Mouse (Mus musculus) forebrain, embryonic 15.5 days (tissue): ENCODE measurements around the gene Pcsk2. TPM values are rescaled to one million over a fixed set of nuclear protein-coding genes. Genes with fewer than 3 reads are reported as not detected.

ENCODE experiments used
- ATAC-seq: fragments of 200-750 bp; cut with Nextera tagmentation; replicated peaks from 2 replicates; pipeline ENCODE4 v1.8.0; 2017; ENCODE audit warnings: mild to moderate bottlenecking, moderate TSS enrichment, moderate library complexity
- H3K27ac ChIP-seq: fragments of 300-500 bp; sonication (generic); replicated peaks from 2 replicates; pipeline ENCODE4 v1.5.1; 2015; ENCODE audit warnings: mild to moderate bottlenecking, inconsistent platforms
- H3K27me3 ChIP-seq: fragments of 300-500 bp; sonication (generic); 2 replicates; pipeline ENCODE4 v1.6.1; 2015; ENCODE audit warnings: inconsistent platforms
- H3K36me3 ChIP-seq: fragments of 300-500 bp; sonication (generic); 2 replicates; pipeline ENCODE4 v1.6.1; 2015; ENCODE audit warnings: mild to moderate bottlenecking, inconsistent platforms
- H3K4me1 ChIP-seq: fragments of 300-500 bp; sonication (generic); 2 replicates; pipeline ENCODE4 v1.6.1; 2015; ENCODE audit warnings: inconsistent platforms
- H3K4me2 ChIP-seq: fragments of 300-500 bp; sonication (generic); replicated peaks from 2 replicates; pipeline ENCODE4 v1.6.1; 2015; ENCODE audit warnings: mild to moderate bottlenecking, inconsistent platforms
- H3K4me3 ChIP-seq: fragments of 300-500 bp; sonication (generic); 2 replicates; pipeline ENCODE4 v1.5.1; 2015; ENCODE audit warnings: mild to moderate bottlenecking, inconsistent platforms
- H3K9ac ChIP-seq: fragments of 300-500 bp; sonication (generic); replicated peaks from 2 replicates; pipeline ENCODE4 v1.6.1; 2015; ENCODE audit warnings: mild to moderate bottlenecking, inconsistent platforms
- H3K9me3 ChIP-seq: fragments of 300-500 bp; sonication (generic); 2 replicates; pipeline ENCODE4 v1.6.1; 2016; ENCODE audit warnings: inconsistent platforms
- WGBS: fragments of 180-500 bp; shearing (Covaris S2); methylation state at CpG from one replicate; pipeline ENCODE4 v1.1.7; 2015; ENCODE audit warnings: mixed read lengths; 5-methylcytosine and 5-hydroxymethylcytosine counted together
- polyA plus RNA-seq: library from polyadenylated mRNA; unstranded; fragments of >200 nt; fragmentation: Nextera tagmentation; extraction: Ambion mirVana; gene quantifications from 2 replicates; pipeline ENCODE4 v1.2.1, GENCODE M21; 2015

Pcsk2 gene
- polyA plus RNA-seq, 1 experiment from 2014 or later = 9.9 TPM

DNA sequence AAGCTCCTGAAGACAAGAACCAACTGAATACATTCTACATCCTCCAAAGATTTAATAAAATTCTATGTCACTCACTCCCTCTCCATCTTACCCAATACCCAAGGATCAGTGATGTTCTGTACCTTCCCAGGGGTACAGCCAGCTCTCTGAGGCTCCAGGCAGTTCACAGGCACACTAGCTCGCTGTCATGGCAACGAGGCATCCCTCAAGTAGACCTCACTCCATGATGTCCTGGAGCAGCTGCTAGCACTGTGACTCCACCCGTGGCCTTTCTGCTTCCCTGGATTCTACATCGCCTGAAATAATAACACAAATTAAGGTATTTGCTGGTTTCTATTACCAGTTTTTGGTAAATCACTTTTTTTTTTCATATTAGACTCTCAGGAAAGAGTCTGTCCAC, 111.0 kb downstream of the Pcsk2 start:
- Histone ChIP-seq H3K36me3 (no peaks in the 10 kb centered on the region), H3K4me1 (no peaks in the 10 kb centered on the region), H3K9me3 (no peaks in the 10 kb centered on the region), H3K27me3 (no peaks in the 10 kb centered on the region), H3K4me3 (no peak overlapping the region), H3K4me2 (no peak overlapping the region), H3K9ac (no peak overlapping the region), H3K27ac (no peak overlapping the region)
- 47% methylated on average over 4 of the region's 4 CpGs for WGBS
- ATAC-seq = no peak

DNA sequence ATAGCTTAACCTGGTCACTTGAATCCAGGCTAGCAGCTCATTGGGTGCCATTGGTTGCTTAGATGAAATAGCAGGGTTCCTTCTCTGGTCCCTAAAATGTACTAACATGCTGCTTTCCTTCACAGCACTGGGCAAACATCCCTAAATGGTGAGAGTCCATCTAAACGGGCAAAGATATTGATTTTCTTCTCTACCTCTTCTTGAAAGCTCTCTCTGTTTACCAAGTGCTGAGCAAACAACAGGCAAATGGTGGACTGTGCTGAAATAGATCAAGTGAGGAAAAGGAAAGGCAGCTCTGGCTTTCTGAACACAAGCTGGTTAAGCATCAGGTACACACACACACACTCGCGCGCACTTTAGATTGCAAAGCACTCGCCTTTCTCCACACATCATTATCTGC, 120.8 kb downstream of the Pcsk2 start:
- Histone ChIP-seq H3K36me3 (no peaks in the 10 kb centered on the region), H3K27ac (no peak overlapping the region), H3K9ac (no peak overlapping the region), H3K4me3 (no peak overlapping the region), H3K9me3 (no peaks in the 10 kb centered on the region), H3K27me3 (no peaks in the 10 kb centered on the region), H3K4me1 (no peaks in the 10 kb centered on the region), H3K4me2 (no peak overlapping the region)
- WGBS = 89% methylated on average over 5 of the region's 5 CpGs
- ATAC-seq = no peak

- ATAC-seq = no peak
- Histone ChIP-seq H3K27me3 (no peaks in the 10 kb centered on the region), H3K9ac (no peak overlapping the region), H3K36me3 (no peaks in the 10 kb centered on the region), H3K4me1 (no peaks in the 10 kb centered on the region), H3K27ac (no peak overlapping the region), H3K9me3 (no peaks in the 10 kb centered on the region), H3K4me2 (no peak overlapping the region), H3K4me3 (no peak overlapping the region)
- 92% methylated on average over 4 of the region's 4 CpGs for WGBS
These were observed 131.9 kb downstream of the Pcsk2 start for GRCm38 (mm10) chr2:143677869-143678268.

- Histone ChIP-seq H3K36me3 (no peaks in the 10 kb centered on the region), H3K4me2 (no peak overlapping the region), H3K27ac (no peak overlapping the region), H3K9ac (no peak overlapping the region), H3K4me3 (no peak overlapping the region), H3K27me3 (no peaks in the 10 kb centered on the region), H3K9me3 (no peaks in the 10 kb centered on the region), H3K4me1 (no peaks in the 10 kb centered on the region)
- WGBS = 14% methylated on average over 2 of the region's 2 CpGs
- no peak for ATAC-seq
These were observed 133.6 kb downstream of the Pcsk2 start for GRCm38 (mm10) chr2:143679513-143679912.

GRCm38 (mm10) chr2:143681873-143682555, 136.1 kb downstream of the Pcsk2 start:
- no peak for ATAC-seq
- Histone ChIP-seq H3K4me2 (no peak overlapping the region), H3K9ac (no peak overlapping the region), H3K4me3 (no peak overlapping the region), H3K27ac (no peak overlapping the region), H3K4me1 (no peaks in the 10 kb centered on the region), H3K9me3 (no peaks in the 10 kb centered on the region), H3K27me3 (no peaks in the 10 kb centered on the region), H3K36me3 (no peaks in the 10 kb centered on the region)
- WGBS = 60% methylated on average over 8 of the region's 8 CpGs

DNA sequence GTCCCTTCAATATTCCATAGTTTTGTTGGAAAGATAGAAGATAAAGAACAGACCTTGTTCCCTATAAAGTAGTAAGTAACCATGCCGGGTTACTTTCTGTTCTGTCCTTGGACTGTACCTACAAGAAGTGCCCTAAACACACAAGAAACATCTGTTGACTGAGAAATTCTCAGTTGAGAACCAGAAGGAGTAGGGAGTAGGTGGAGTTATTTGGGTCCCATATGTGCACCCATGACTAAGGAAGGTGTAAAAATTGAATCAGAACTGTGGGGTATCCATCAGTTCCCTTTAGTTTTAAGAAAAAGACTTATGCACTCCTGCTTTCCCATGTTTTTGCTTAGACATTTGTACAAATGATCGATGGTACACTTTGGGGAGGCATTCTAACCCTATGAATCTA, 137.6 kb downstream of the Pcsk2 start:
- Histone ChIP-seq H3K9ac (no peak overlapping the region), H3K4me3 (no peak overlapping the region), H3K9me3 (no peaks in the 10 kb centered on the region), H3K36me3 (no peaks in the 10 kb centered on the region), H3K27ac (no peak overlapping the region), H3K27me3 (no peaks in the 10 kb centered on the region), H3K4me1 (no peaks in the 10 kb centered on the region), H3K4me2 (no peak overlapping the region)
- no peak for ATAC-seq
- 90% methylated on average over 2 of the region's 2 CpGs for WGBS

DNA sequence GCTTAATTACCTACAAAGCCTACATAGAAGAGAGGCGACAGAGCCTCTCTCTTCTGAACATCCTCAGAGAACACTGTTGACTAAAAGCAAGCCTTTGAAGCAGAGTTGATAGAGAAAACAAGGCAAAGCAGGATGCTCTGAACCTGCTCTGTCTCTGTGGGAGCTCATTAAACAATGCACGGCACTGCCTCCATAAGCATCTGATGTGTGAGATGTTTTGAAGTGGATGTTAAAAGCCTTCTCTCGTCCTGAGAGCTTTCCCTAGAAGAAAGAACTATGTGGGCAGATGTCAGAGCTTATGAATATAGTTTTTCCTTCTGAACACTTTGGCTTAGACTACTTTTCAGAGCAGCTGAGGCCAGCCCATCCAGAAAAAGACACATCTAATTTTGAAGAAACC, 145.3 kb downstream of the Pcsk2 start:
- no peak for ATAC-seq
- H3K9me3 ChIP-seq = peaks cover 8% of the 10 kb centered on the region; the same call in 1 of the 2 replicates
- no peaks in the 10 kb centered on the region for H3K4me1 ChIP-seq
- H3K36me3 ChIP-seq = no peaks in the 10 kb centered on the region
- no peak overlapping the region for H3K4me2 ChIP-seq
- 53% methylated on average over 3 of the region's 3 CpGs for WGBS
- no peak overlapping the region for H3K9ac ChIP-seq
- H3K4me3 ChIP-seq = no peak overlapping the region
- no peak overlapping the region for H3K27ac ChIP-seq
- H3K27me3 ChIP-seq = no peaks in the 10 kb centered on the region

DNA sequence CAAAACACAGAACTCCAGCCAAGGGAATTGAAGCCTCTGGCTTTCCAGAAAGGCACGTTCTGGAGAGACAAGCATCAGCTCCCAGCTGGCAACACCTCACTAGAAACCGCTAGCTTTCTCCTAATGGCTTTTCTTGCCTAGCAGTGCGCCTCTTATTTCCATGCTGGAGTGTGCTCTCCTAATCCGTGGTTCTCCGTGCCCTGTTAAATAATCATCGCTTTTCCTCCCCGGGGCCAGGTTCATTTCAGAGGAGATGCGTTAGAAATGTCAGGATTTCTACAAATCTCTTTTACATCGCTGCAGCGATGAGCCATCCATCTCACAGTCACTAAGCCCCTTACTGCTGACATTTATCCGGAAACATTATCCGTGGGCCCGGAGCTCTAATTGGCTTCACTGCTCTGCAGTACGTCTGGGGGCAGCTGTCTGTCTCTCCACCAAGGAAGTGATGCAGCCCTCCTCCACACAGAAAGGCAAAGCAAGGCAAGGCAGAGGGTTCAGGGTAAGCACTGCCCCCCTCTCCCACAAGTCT, 150.1 kb downstream of the Pcsk2 start:
- no peak for ATAC-seq
- Histone ChIP-seq H3K27ac (0 out of 2 replicates have a peak overlapping the region, but pooled peaks have one; percentile 14), H3K36me3 (no peaks in the 10 kb centered on the region), H3K9me3 (peaks cover 8% of the 10 kb centered on the region; the same call in 1 of the 2 replicates), H3K9ac (no peak overlapping the region), H3K4me2 (no peak overlapping the region), H3K4me3 (no peak overlapping the region), H3K27me3 (no peaks in the 10 kb centered on the region), H3K4me1 (no peaks in the 10 kb centered on the region)
- WGBS = 59% methylated on average over 14 of the region's 14 CpGs

GRCm38 (mm10) chr2:143696704-143697103, 150.7 kb downstream of the Pcsk2 start:
- Histone ChIP-seq H3K27ac (no peak overlapping the region), H3K27me3 (no peaks in the 10 kb centered on the region), H3K4me3 (no peak overlapping the region), H3K4me2 (no peak overlapping the region), H3K9ac (no peak overlapping the region), H3K4me1 (no peaks in the 10 kb centered on the region), H3K36me3 (no peaks in the 10 kb centered on the region), H3K9me3 (peaks cover 8% of the 10 kb centered on the region; the same call in 1 of the 2 replicates)
- ATAC-seq = no peak
- WGBS = 74% methylated on average over 7 of the region's 7 CpGs

DNA sequence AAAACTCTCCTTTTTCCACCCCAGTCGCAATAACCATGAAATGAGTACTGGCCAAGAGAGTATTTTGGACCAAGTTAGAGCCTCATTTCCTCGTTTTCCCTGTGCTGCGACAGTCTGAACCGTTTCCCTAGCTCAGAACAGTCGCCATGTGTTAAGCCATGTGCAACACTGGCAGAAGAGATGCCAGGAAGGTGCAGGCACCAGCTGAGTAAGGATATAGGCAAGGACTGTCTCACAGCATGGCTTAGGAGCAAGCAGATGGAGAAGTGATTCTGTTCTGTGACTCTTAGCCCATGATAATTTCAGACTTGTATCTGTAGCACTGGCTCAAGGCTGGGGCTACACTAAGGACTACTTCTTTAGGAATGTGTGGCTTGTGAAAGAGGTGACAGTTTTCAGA, 155.2 kb downstream of the Pcsk2 start:
- Histone ChIP-seq H3K9me3 (no peaks in the 10 kb centered on the region), H3K36me3 (no peaks in the 10 kb centered on the region), H3K4me3 (no peak overlapping the region), H3K4me1 (no peaks in the 10 kb centered on the region), H3K27me3 (no peaks in the 10 kb centered on the region), H3K4me2 (no peak overlapping the region), H3K9ac (no peak overlapping the region), H3K27ac (no peak overlapping the region)
- no peak for ATAC-seq
- 47% methylated on average over 5 of the region's 5 CpGs for WGBS

- H3K27me3 ChIP-seq = no peaks in the 10 kb centered on the region
These were observed 157.0 kb downstream of the Pcsk2 start for GRCm38 (mm10) chr2:143702931-143703344.

GRCm38 (mm10) chr2:143708205-143708604, 162.2 kb downstream of the Pcsk2 start:
- Histone ChIP-seq H3K27ac (no peak overlapping the region), H3K4me3 (no peak overlapping the region), H3K4me2 (no peak overlapping the region), H3K9me3 (no peaks in the 10 kb centered on the region), H3K27me3 (no peaks in the 10 kb centered on the region), H3K4me1 (no peaks in the 10 kb centered on the region), H3K36me3 (no peaks in the 10 kb centered on the region), H3K9ac (no peak overlapping the region)
- ATAC-seq = no peak
- WGBS = 79% methylated on average over 3 of the region's 3 CpGs

More at GRCm38 (mm10) chr2:143702931-143703344, 157.0 kb downstream of the Pcsk2 start:
- H3K27ac ChIP-seq = no peak overlapping the region
- ATAC-seq = no peak
- H3K4me2 ChIP-seq = no peak overlapping the region
- WGBS = 72% methylated on average over 3 of the region's 3 CpGs
- H3K36me3 ChIP-seq = no peaks in the 10 kb centered on the region
- no peaks in the 10 kb centered on the region for H3K4me1 ChIP-seq
- H3K4me3 ChIP-seq = no peak overlapping the region
- no peaks in the 10 kb centered on the region for H3K9me3 ChIP-seq
- H3K9ac ChIP-seq = no peak overlapping the region

DNA sequence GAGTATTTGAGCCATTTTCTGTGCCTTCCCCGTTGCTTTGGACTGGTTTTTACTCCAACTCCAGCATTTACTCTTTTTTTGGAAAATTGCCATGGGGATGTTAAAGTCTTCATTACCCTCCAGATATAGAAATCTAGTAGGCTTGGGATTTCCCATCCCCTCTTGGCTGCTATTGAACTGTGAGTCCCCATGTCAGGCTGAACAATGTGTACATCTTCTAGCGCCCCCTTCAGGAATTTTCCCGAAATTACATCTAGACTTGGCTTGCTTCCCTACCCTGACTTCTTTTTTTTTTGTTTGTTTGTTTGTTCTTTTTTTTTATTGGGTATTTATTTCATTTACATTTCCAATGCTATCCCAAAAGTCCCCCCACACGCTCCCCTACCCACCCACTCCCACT, 163.3 kb downstream of the Pcsk2 start:
- no peak overlapping the region for H3K4me2 ChIP-seq
- H3K27ac ChIP-seq = no peak overlapping the region
- WGBS = 28% methylated on average over 4 of the region's 4 CpGs
- no peak for ATAC-seq
- H3K9me3 ChIP-seq = no peaks in the 10 kb centered on the region
- no peak overlapping the region for H3K9ac ChIP-seq
- no peaks in the 10 kb centered on the region for H3K4me1 ChIP-seq
- no peaks in the 10 kb centered on the region for H3K36me3 ChIP-seq
- no peaks in the 10 kb centered on the region for H3K27me3 ChIP-seq
- no peak overlapping the region for H3K4me3 ChIP-seq
